Mouse (Mus musculus) embryo, embryonic 11.5 days (tissue): ENCODE data around the gene Scgb1b18.
"Not testable (repeated sequence)": the region's sequence is repeated elsewhere in the genome, so short reads cannot be mapped to it uniquely, and the experiment has no call there.

Experiments
- DNase-seq: peaks from one replicate; pipeline ENCODE4 v3.0.0-alpha.2; 2012; ENCODE audit warnings: low read depth, low spot score

Gene Scgb1b18

GRCm38 (mm10) chr7:33185268-33185667, at the start of gene Scgb1b18:
Scgb1b18 (plus strand) TSS chr7:33185568.
- DNase-seq = not testable (repeated sequence)

- DNase-seq = not testable (repeated sequence)
Observed at GRCm38 (mm10) chr7:33173764-33174163, 11.6 kb upstream of the Scgb1b18 start, which contains the start of gene Scgb2b18. Scgb2b18 (minus strand) TSS chr7:33173864.
